Mouse (Mus musculus) mesoderm, embryonic 11.5 days (tissue): Measurements from ENCODE around the gene Nphs1.

Experiments
- DNase-seq: peaks from one replicate; pipeline ENCODE4 v3.0.0-alpha.2; 2012; ENCODE audit warnings: low read depth, low spot score

Nphs1 gene

DNA sequence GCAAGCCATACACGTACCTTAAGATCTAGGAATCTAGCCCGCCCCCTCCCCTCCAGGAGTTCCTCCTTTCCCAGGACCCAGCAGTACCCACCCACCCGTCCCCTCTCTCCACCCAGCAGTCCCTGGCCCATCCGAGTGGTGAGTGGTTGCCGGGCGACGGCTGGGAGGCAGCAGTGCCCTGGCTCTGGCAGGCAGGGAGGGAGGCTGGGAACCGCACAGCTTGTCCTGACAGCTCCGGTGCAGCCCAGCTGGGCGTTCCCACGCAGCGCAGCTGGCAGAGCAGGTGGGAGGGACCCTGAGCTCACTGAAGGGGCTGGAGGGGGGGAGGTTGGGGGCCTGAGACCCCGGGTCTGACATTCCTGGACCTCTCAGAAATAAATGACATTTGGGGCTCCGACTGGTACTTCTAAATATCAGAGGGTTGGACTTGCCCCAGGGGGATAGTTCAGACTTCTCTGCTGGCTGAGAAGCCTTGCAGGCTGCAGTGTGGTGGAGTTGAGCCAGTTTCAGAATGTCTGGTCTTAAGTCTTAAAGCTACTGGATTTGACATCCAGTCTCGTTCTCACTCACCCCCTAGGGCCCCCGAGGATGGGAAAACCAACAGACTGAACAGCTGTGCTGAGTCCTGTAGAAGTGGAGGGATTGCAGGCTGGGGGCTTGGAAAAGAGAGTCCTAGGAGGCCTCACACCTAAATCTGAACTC, at the start of gene Nphs1, which contains the start of gene Kirrel2:
TSS of gene Nphs1 (plus strand) at position 687 of the 702 bp plus-strand sequence.
TSS of gene Kirrel2 (minus strand) at position 62 of the 702 bp plus-strand sequence.
- peak; percentile 75 for DNase-seq

DNA sequence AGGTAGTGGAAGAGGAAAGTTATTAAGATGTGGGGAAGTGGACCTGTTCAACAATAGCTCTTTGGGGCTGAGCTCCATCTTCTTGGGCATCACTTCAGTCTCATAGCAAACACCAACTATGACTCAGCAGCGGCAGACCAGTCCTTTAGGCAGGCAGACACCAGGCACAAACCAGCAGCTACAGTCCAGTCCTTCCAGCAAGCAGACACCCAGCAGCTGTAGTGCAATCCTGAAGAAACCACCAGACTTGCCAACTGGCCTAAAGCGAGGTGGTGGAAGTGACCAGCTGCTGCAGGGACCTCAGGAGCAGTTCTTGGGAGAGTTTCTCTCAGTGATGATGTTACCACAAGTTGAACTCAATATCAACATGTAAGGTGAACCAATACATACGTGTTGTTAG, 49.5 kb upstream of the Nphs1 start:
- DNase-seq = no peak

- DNase-seq = no peak
These were observed 48.3 kb upstream of the Nphs1 start for GRCm38 (mm10) chr7:30409789-30410188.

DNA sequence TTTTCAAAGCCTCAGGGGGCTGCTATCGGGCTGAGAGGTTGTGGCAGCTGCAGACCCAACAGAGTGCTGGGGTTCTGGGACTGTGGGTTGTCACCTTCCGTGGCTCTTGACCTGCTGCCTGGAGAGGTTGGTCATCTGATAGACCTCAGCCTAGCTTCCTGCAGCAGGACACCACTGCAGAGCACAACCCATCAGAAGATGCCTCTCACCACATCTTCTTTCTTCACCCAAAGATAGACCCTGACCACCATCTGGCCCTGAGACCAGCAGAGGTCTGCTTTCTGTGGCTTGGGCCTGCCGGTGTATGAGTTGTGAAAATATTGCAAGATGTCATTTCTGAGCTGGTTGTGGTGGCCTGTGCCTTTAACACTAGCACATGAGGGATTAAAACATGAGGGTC, 47.1 kb upstream of the Nphs1 start:
- DNase-seq = no peak

DNA sequence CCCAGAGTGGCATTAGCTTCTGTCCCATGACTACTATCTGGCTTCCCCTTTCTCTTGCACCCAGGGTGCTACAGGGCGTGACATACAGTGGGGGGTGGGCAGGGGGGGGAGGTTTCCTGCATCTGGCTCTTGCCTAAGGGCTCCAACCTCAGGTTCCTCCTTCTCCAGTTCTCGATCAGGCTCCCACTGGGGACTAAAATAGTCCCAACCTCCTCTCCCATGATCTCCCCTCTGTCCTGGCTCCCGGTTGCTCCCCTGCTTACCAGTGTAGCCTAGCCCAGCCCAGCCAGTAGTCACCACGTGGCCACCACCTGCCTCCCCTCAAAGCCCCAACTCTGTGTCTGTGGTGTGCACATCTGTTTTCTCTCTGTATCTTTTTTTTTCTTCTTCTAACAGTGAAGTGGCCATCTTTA, 45.4 kb upstream of the Nphs1 start:
- no peak for DNase-seq

DNA sequence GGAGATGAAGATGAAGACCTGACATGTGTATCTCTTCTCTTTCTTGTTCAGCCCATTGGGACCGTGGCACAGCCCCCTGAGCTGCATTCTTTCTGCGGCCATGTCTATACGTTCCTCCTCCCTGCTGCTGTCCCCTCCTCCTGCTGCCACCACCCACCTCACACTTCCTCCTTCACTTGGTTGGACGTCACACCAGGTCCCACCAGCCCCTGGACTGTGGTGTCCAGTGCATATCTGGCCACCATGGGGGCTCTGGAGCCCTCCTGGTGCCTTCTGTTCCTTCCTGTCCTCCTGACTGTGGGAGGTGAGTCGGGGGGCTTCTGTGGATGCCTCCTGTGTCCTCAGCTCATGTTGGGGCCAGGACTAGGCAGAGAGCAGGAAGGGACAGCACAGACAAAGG, 44.5 kb upstream of the Nphs1 start, which contains the start of gene Tyrobp:
TSS of gene Tyrobp (plus strand) at position 165 of the 400 bp plus-strand sequence.
- DNase-seq = no peak

DNA sequence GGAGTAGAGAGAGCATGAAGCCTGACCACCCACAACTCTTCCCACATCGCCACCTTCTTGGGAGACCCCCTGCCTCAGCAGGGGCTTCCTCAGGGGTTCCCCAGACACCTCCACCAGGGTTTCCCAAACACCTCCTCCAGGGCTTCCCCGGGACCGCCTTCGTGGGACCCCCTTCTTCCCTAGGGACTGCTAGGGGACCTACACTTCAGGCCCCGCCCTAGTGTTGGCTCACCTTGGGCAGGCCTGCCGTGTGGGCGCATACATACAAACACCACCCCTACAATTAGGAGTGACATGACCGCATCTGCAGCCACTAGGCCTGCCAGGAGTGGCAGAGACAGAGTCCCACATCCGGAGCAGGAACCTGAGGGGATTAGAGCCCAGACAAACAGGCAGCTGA, 40.3 kb upstream of the Nphs1 start:
- no peak for DNase-seq

DNA sequence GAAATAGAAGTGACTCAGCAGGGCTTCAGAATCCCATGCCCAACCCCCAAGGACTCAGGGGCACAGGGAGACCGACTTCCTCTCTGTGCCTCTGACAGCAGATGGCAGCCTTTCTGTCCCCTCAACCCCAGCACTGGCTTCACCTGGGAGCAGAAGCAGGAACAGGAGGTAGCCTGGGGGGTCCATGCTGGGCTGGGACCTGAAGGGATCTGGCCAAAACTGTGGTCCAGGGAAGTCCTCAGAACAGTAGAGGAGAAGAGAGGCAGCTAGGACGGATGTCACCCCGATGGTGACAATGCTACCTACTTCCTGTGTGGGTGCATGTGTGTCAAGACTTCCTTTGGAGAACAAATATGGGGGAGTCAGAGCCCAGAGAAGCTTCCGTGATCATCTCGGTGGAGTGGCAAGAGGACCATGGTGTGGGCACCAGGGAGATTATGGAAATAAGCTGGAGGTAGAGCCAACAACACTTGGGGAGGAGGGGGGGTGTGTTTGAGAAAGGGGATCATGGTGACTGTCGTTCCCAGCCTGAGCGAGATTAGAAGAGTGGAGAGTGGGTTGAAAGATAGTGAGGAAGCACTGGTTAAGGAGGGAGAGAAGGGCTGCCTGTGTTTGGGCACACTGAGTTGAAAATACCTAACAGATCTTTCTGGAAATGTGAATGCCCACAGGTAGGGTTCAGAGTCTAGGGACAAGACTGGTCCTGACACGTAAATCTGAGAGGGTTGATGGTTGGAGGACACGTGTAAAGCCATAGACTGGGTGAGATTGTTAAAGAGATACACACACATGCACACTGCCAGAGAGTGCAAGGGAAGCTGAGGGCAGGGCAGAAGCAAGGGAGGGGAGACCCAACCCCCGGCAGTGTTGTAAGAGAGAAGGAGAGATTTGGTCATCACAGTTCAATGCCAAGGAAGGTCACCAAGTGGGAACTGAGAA, 38.3 kb upstream of the Nphs1 start, which contains the start of gene Hcst:
TSS of gene Hcst (minus strand) at position 294 of the 939 bp plus-strand sequence.
- DNase-seq = no peak

DNA sequence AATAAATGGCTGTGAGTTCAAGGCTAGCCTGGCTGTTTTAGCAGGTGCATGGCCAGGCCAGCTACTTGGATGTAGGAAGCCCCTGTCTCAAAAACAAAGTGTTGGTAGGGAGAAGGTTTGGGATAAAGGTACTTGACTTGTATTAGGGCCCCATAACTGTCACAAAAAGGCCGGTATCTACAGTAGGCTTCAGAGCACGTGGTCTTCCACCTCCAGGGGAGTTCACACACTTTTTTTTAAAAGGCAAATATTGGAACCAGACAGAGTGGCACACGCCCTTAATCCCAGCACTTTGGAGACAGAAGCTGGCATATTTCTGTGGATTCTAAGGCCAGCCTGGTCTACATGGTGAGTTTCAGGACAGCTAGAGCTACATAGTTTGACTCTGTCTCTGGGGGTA, 37.4 kb upstream of the Nphs1 start:
- DNase-seq = no peak

DNA sequence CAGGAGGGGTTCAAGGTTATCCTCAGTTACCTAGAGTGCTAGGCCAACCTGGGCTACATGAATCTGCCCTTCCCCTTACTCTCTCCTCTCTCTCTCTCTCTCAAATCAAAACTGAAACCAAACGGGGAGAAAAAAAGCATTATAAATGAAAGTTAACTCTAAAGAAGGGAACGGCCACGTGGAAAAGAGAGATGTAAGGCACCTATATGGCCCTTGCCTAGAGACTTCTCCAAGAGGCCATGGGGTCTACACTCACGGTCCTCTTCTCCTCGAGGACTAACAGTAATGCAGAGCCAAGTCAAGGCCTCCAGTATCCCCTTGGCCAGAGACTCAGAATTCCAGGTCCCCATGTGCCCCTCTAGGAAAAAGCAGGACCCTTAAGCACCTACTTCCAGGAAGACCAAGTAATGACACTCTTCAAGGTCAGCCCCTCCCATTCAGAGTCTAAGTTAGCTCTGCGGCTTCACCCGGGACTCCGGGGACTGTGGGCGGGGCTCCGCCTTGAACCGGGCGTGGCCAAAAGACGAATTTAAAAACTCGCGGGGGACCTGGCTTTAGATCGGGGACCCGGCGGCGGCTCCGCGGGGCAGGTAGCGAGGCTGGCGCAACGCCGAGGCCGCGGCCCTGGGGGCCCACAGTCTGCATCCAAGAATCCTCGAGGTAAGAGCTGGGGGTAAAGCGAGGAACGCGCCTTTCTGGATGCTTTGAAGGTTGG, 36.8 kb upstream of the Nphs1 start, which contains the start of gene Nfkbid:
TSS of gene Nfkbid (plus strand) at position 558 of the 715 bp plus-strand sequence.
- peak; percentile 38 for DNase-seq

DNA sequence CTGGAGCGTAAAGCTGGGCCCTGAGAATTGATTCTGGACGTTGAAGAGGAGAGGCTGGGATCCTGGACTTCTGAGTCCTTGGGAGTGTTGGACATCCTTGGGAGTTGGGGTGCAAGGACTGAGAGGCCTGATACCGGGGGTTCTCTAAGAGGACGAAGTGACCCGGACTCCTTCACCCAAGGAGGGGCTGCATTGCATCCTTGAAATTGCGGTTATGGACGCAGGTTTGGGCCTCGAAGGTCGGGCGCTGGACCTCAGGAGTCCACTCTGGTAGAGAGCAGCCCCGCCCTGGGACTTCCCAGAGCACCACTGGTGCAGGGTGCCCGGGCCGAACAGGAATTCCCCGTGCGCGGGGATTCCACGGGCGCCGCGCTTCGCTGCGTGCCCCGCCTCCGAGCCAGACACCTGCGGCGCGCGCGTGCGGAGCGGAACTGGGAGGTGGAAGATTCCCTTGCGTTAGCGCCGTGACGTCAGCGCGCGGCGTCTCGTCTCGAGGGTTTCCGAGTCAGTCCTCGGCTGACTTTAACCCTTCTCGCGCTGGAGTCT, 36.2 kb upstream of the Nphs1 start:
- peak; percentile 90 for DNase-seq

GRCm38 (mm10) chr7:30422560-30422959, 35.6 kb upstream of the Nphs1 start:
- no peak for DNase-seq

- DNase-seq = no peak
These were observed 35.0 kb upstream of the Nphs1 start for GRCm38 (mm10) chr7:30423071-30423641.

GRCm38 (mm10) chr7:30429327-30429726, 28.8 kb upstream of the Nphs1 start:
- no peak for DNase-seq

DNA sequence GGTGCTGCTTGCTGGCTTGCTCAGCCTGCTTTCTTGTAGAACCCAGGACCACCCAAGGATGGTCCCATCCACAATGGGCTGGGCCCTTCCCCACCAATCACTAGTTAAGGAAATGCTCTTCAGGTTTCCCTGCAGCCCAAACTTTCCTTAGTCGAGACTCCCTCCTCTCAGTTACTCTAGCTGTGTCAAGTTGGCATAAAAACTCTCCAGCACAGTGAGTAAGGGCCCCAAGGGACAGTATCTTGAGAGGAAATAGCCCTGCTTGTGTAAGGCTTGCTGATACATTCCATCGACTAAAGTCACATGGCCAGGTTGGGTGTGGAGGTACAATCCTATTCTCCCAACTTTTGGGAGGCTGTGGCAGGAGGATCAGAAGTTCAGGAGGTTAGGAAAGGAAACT, 27.9 kb upstream of the Nphs1 start:
- DNase-seq = no peak

GRCm38 (mm10) chr7:30431793-30432192, 26.3 kb upstream of the Nphs1 start:
- peak; percentile 36 for DNase-seq

DNA sequence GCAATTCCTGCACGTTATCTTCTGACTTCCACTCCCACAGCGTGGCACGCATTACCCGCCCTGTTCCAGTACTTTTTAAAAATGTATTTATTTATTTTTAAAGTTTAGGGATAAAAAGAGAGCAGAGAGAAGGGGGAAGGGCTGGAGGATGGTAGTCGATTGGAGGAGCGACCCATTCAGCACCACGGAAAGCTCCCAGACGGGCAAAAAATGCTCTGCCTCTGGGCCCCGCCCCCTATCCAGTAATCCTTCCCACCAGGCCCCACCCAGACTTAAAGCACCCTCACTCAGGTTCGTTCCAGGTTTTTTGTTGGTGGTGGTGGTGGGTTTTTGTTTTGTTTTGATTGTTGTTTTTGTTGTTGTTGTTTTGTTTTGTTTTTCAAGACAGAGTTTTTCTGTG, 23.9 kb upstream of the Nphs1 start:
- DNase-seq = peak; percentile 62

GRCm38 (mm10) chr7:30434701-30435100, 23.4 kb upstream of the Nphs1 start:
- DNase-seq = no peak

DNA sequence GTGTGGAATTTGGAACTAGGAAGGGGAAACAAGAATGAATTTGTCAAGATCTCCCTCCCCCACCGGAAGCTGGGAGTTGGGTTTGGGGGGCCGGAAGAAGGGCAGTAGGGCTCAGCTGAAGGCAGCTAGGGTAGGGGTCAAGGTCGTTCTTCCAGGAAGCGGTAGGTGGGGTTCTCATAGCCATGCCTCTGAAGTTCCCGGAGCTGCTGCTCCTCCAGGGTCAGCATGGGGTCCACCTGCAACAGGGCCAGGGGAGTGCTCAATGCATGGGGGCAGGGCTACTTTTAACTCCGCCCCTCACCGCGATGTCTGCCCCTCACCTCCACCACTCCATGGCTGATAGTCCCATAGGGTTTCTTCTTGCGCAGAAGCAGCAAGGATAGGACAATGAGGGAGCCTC, 23.0 kb upstream of the Nphs1 start:
- no peak for DNase-seq

GRCm38 (mm10) chr7:30436879-30437278, 21.2 kb upstream of the Nphs1 start:
- no peak for DNase-seq

- no peak for DNase-seq
These were observed 18.4 kb upstream of the Nphs1 start for GRCm38 (mm10) chr7:30439734-30440133.
